Comparison of ENCODE assay signal across 8 mouse cellular contexts in genomic region chr11:87662822-87663221, GRCm38 (mm10). TPM values are rescaled to one million over a fixed set of nuclear protein-coding genes. Genes with fewer than 3 reads are reported as not detected.
A peak's percentile ranks its signal among the peaks of the same experiment; 100 is the strongest.
DNase-seq lines count a peak whose midpoint lies in the region; ATAC-seq and TF ChIP-seq lines count a peak whose summit lies in the region.

No protein-coding gene starts in this region.

- H3K9ac ChIP-seq in heart, embryonic 13.5 days, result peak overlapping the region; percentile 72
- H3K9ac ChIP-seq in MEL (ENCODE audit: control insufficient read depth, low read depth, low read length, poor library complexity, severe bottlenecking), result peak overlapping the region; percentile 30

- no peak overlapping the region for H3K27ac ChIP-seq in heart, embryonic 13.5 days (replicated peaks)
- no peak overlapping the region for H3K27ac ChIP-seq in MEL (ENCODE audit: control insufficient read depth, low read depth, low read length)
- no peak overlapping the region for H3K27ac ChIP-seq in hindbrain, embryonic 10.5 days
- H3K27ac ChIP-seq in macrophage, result no peak overlapping the region

- peaks cover 27% of the 10 kb centered on the region for H3K27me3 ChIP-seq in heart, embryonic 13.5 days (replicated peaks)
- peaks cover 6 to 11% of the 10 kb centered on the region in 2 experiments for H3K27me3 ChIP-seq in MEL (ENCODE audit: control insufficient read depth in 1 of 2, insufficient read depth in 2 of 2, low read length in 2 of 2)
- peaks cover 22% of the 10 kb centered on the region for H3K27me3 ChIP-seq in hindbrain, embryonic 10.5 days (ENCODE audit: insufficient read depth, poor library complexity, severe bottlenecking)

- no peak for ATAC-seq in heart, embryonic 13.5 days (ENCODE audit: extremely low read depth, insufficient number of reproducible peaks, low FRiP score, low TSS enrichment)

- H3K36me3 ChIP-seq in heart, embryonic 13.5 days, result no peaks in the 10 kb centered on the region
- H3K36me3 ChIP-seq in MEL (ENCODE audit: control insufficient read depth in 1 of 2, insufficient read depth in 2 of 2, low read length in 2 of 2) (peaks cover 0 to 8% of the 10 kb centered on the region in 2 experiments; a peak in 2 of 4 replicates), macrophage (ENCODE audit: inconsistent target) (no peaks in the 10 kb centered on the region)
- no peaks in the 10 kb centered on the region for H3K36me3 ChIP-seq in hindbrain, embryonic 10.5 days

- peaks cover 6% of the 10 kb centered on the region for H3K4me1 ChIP-seq in heart, embryonic 13.5 days
- peaks cover under 1 to 4% of the 10 kb centered on the region in 2 experiments; a peak in 2 of 4 replicates for H3K4me1 ChIP-seq in MEL (ENCODE audit: control insufficient read depth in 1 of 2, insufficient read depth in 2 of 2, low read length in 2 of 2)
- peaks cover 6% of the 10 kb centered on the region; the same call in 1 of the 2 replicates for H3K4me1 ChIP-seq in hindbrain, embryonic 10.5 days (replicated peaks)

- peak overlapping the region; percentile 73 for H3K4me2 ChIP-seq in heart, embryonic 13.5 days

- no peak for TF ChIP-seq RAD21 in MEL (IDR thresholded peaks at IDR 0.05; ENCODE audit: low read depth, low read length)

- no peak for TF ChIP-seq EP300 in MEL (IDR thresholded peaks at IDR 0.05; ENCODE audit: low read depth in 1 of 2, low read length in 2 of 2)

- intact Hi-C loops in heart, postnatal 25 days (cut with DNase I), result loop anchor here (1.0 to 2.0 kb wide), 2 partner anchors 108 to 154 kb away; no protein-coding TSS in a partner anchor

- H3K4me3 ChIP-seq in heart, embryonic 13.5 days, result peak overlapping the region; percentile 55
- H3K4me3 ChIP-seq in MEL (ENCODE audit: control insufficient read depth in 1 of 2, insufficient read depth in 1 of 2, low read depth in 2 of 2, low read length in 2 of 2) (peak overlapping the region; percentile 40 to 48), macrophage (ENCODE audit: inconsistent target) (peak overlapping the region; percentile 49)
- H3K4me3 ChIP-seq in hindbrain, embryonic 10.5 days, result peak overlapping the region; percentile 46

- TF ChIP-seq POLR2A in MEL (IDR thresholded peaks at IDR 0.05; ENCODE audit: control insufficient read depth in 1 of 2, insufficient read depth in 1 of 2, low read depth in 1 of 2, low read length in 2 of 2, poor library complexity in 1 of 2), result no peak

- TF ChIP-seq CTCF in MEL (IDR thresholded peaks at IDR 0.05 in 2 of 3, conservative IDR thresholded peaks at IDR 0.05 in 1 of 3; ENCODE audit: control insufficient read depth in 1 of 3, insufficient read depth in 1 of 3, low read depth in 2 of 3, low read length in 3 of 3, poor library complexity in 1 of 3, severe bottlenecking in 1 of 3), result no peak

- peaks cover 16% of the 10 kb centered on the region for H3K79me2 ChIP-seq in MEL (ENCODE audit: control insufficient read depth, insufficient read depth, low read length, poor library complexity)
- H3K79me2 ChIP-seq in macrophage (ENCODE audit: inconsistent target), result no peaks in the 10 kb centered on the region

- WGBS in heart, embryonic 13.5 days, result 22% methylated on average over 14 of the region's 14 CpGs
- 19% methylated on average over 14 of the region's 14 CpGs for WGBS in hindbrain, embryonic 10.5 days
- WGBS in macrophage (ENCODE audit: missing documents), result 17% methylated on average over 14 of the region's 14 CpGs

- no peak for DNase-seq in heart, postnatal 25 days (ENCODE audit: low spot score)
- DNase-seq in MEL (ENCODE audit: low read depth, low spot score), result no peak
- DNase-seq in hindbrain, embryonic 10.5 days (ENCODE audit: low spot score), result peak; percentile 12
- no peak for DNase-seq in cerebellum, postnatal 25 days
- no peak for DNase-seq in retina, embryonic 14.5 days (ENCODE audit: low spot score)
- DNase-seq in urinary bladder, postnatal 10 days (ENCODE audit: low spot score), result no peak

- H3K9me3 ChIP-seq in heart, embryonic 13.5 days, result no peaks in the 10 kb centered on the region
- no peaks in the 10 kb centered on the region for H3K9me3 ChIP-seq in MEL (replicated peaks; ENCODE audit: insufficient read depth, low read length)
- no peaks in the 10 kb centered on the region for H3K9me3 ChIP-seq in hindbrain, embryonic 10.5 days

TF ChIP-seq in MEL, 35 proteins besides CTCF, POLR2A, EP300 and RAD21:
- TF ChIP-seq E2F4 (IDR thresholded peaks at IDR 0.05; ENCODE audit: borderline replicate concordance, low read depth, low read length) (no peak), POLR2AphosphoS5 (IDR thresholded peaks at IDR 0.05; ENCODE audit: borderline replicate concordance, low read depth, low read length) (no peak), ELF1 (IDR thresholded peaks at IDR 0.05; ENCODE audit: low read depth, low read length) (no peak), SIN3A (IDR thresholded peaks at IDR 0.05; ENCODE audit: low read length) (no peak)

RNA-seq across cellular contexts. Expression of gene Rnf43, which starts 0.3 kb away (rescaled TPM):
- polyA plus RNA-seq in heart, embryonic 13.5 days (2015; fragmentation: Nextera tagmentation; extraction: Ambion mirVana), result 1.3 and 1.6 TPM in 2 replicates
- total RNA-seq in heart, postnatal 25 days (2021), result under 1 TPM; 0.20 to 0.21 TPM
- 12.9 and 17.3 TPM in 2 replicates for total RNA-seq in MEL (2012; rRNA removed)
- polyA plus RNA-seq in MEL (2012; ENCODE audit: insufficient read depth in 1 of 2, insufficient read length in 2 of 2, low read depth in 1 of 2, low replicate concordance in 2 of 2, missing spikeins in 1 of 2), result 10 to 100 TPM in 1 of 2 experiments, not detected in 1; 14.6 TPM
- 0.90 and 1.2 TPM in 2 replicates for polyA plus RNA-seq in hindbrain, embryonic 10.5 days (2016; fragmentation: Nextera tagmentation; extraction: Ambion mirVana)
- 1 to 10 TPM in 20 of 26 experiments, under 1 TPM in 5, not detected in 1; 0.34 to 6.4 (median 2.0) TPM for total RNA-seq in macrophage (2018; cell fraction: chromatin; rRNA removed)
- 1 to 10 TPM in 12 of 26 experiments, under 1 TPM in 14; 0.27 to 1.8 (median 0.98) TPM for total RNA-seq in macrophage (2018; cell fraction: cytosol; rRNA removed)
- 1 to 10 TPM in 23 of 26 experiments, under 1 TPM in 3; 0.92 to 8.1 (median 2.5) TPM for total RNA-seq in macrophage (2018; cell fraction: nucleus; rRNA removed)
- polyA plus RNA-seq in macrophage (2018), result 0.70 to 0.96 TPM (median 0.83 TPM) in 3 replicates

RNA-seq across cellular contexts. Expression of gene Hsf5, which starts 45.9 kb away (rescaled TPM):
- polyA plus RNA-seq in heart, embryonic 13.5 days (2015; fragmentation: Nextera tagmentation; extraction: Ambion mirVana), result 0.05 and 0.13 TPM in 2 replicates
- not detected for total RNA-seq in heart, postnatal 25 days (2021)
- not detected in 2 replicates for total RNA-seq in MEL (2012; rRNA removed)
- polyA plus RNA-seq in MEL (2012; ENCODE audit: insufficient read depth in 1 of 2, insufficient read length in 2 of 2, low read depth in 1 of 2, low replicate concordance in 2 of 2, missing spikeins in 1 of 2), result under 1 TPM in 1 of 2 experiments, not detected in 1; 0.03 TPM
- polyA plus RNA-seq in hindbrain, embryonic 10.5 days (2016; fragmentation: Nextera tagmentation; extraction: Ambion mirVana), result 0.39 and 0.46 TPM in 2 replicates
- under 1 TPM in 21 of 26 experiments, not detected in 5; 0.15 to 0.93 (median 0.44) TPM for total RNA-seq in macrophage (2018; cell fraction: chromatin; rRNA removed)
- total RNA-seq in macrophage (2018; cell fraction: cytosol; rRNA removed), result under 1 TPM in 5 of 26 experiments, not detected in 21; 0.05 to 0.10 (median 0.07) TPM
- under 1 TPM in 21 of 26 experiments, not detected in 5; 0.12 to 0.61 (median 0.34) TPM for total RNA-seq in macrophage (2018; cell fraction: nucleus; rRNA removed)
- not detected in 3 replicates for polyA plus RNA-seq in macrophage (2018)
